Comparison of ENCODE assay signal across 20 mouse cellular contexts in genomic region chr4:125898631-125899348, GRCm38 (mm10).
DNase-seq lines count a peak whose midpoint lies in the region; ATAC-seq and TF ChIP-seq lines count a peak whose summit lies in the region.
"Had no signal": no experiment of that assay in that cellular context is flagged by ENCODE, and none has a peak within 500 bp of the region (broad histone marks: within the 10 kb centered on the region; RNA-seq: fewer than 3 reads in every experiment).

No protein-coding gene starts in this region.

- H3K4me2 ChIP-seq in embryonic facial prominence, embryonic 11.5 days (ENCODE audit: low read depth, low read length): no peak overlapping the region
- peak overlapping the region; percentile 9; the same call in 1 of the 2 replicates for H3K4me2 ChIP-seq in limb, embryonic 13.5 days (replicated peaks)
- H3K4me2 ChIP-seq in forebrain, postnatal 0 days (ENCODE audit: low read depth): no peak overlapping the region
- no peak overlapping the region for H3K4me2 ChIP-seq in midbrain, postnatal 0 days (ENCODE audit: low read depth, low read length, poor library complexity, severe bottlenecking)
- H3K4me2 ChIP-seq: intestine, embryonic 15.5 days; neural tube, embryonic 12.5 days had no signal

- whole genome bisulfite sequencing in embryonic facial prominence, embryonic 11.5 days: 66% methylated on average over 11 of the region's 11 CpGs
- 68% methylated on average over 11 of the region's 11 CpGs for WGBS in embryonic facial prominence, embryonic 10.5 days
- WGBS in limb, embryonic 13.5 days: 34% methylated on average over 11 of the region's 11 CpGs
- WGBS in limb, embryonic 10.5 days: 65% methylated on average over 11 of the region's 11 CpGs
- 29% methylated on average over 11 of the region's 11 CpGs for WGBS in forebrain, postnatal 0 days
- WGBS in midbrain, postnatal 0 days: 27% methylated on average over 11 of the region's 11 CpGs

- intact Hi-C loops in heart, postnatal 25 days (cut with DNase I): no loop called here

- H3K27ac ChIP-seq in embryonic facial prominence, embryonic 11.5 days (replicated peaks; ENCODE audit: low read depth, low read length): no peak overlapping the region
- H3K27ac ChIP-seq in embryonic facial prominence, embryonic 10.5 days (replicated peaks): no peak overlapping the region
- peak overlapping the region; percentile 2; the same call in 1 of the 2 replicates for H3K27ac ChIP-seq in limb, embryonic 13.5 days
- H3K27ac ChIP-seq in limb, embryonic 10.5 days: no peak overlapping the region
- H3K27ac ChIP-seq in forebrain, postnatal 0 days (ENCODE audit: low read depth, low read length): no peak overlapping the region
- H3K27ac ChIP-seq in midbrain, postnatal 0 days (ENCODE audit: low read depth, low read length): no peak overlapping the region
- H3K27ac ChIP-seq: intestine, embryonic 15.5 days; neural tube, embryonic 12.5 days had no signal

- DNase-seq in embryonic facial prominence, embryonic 11.5 days (ENCODE audit: low spot score): peak; percentile 12
- DNase-seq in embryonic facial prominence, embryonic 10.5 days (ENCODE audit: low spot score): no peak
- no peak for DNase-seq in limb, embryonic 10.5 days (ENCODE audit: low spot score)
- DNase-seq in forebrain, postnatal 0 days: peak; percentile 42
- no peak for DNase-seq in midbrain, postnatal 0 days (ENCODE audit: low spot score)
- no peak for DNase-seq in layer of hippocampus, postnatal 36 days
- no peak for DNase-seq in heart, postnatal 25 days (ENCODE audit: low spot score)
- DNase-seq: adrenal gland, postnatal 14 days; cerebellum, adult 18-20 months; cerebellum, postnatal 36 days; kidney, postnatal 36 days; liver, postnatal 0 days; lung, postnatal 10 days; right cerebral cortex, postnatal 4 days; thymus, postnatal 14 days had no signal

- no peak for TF ChIP-seq CTCF in forebrain, postnatal 0 days (IDR thresholded peaks at IDR 0.05; ENCODE audit: low read depth)
- 0 out of 2 replicates have a peak, but pooled peaks have one; percentile 11 for TF ChIP-seq CTCF in midbrain, postnatal 0 days (IDR thresholded peaks at IDR 0.05)

- no peaks in the 10 kb centered on the region for H3K9me3 ChIP-seq in embryonic facial prominence, embryonic 11.5 days (replicated peaks; ENCODE audit: control insufficient read depth, low read length)
- no peaks in the 10 kb centered on the region for H3K9me3 ChIP-seq in embryonic facial prominence, embryonic 10.5 days
- H3K9me3 ChIP-seq in limb, embryonic 13.5 days: no peaks in the 10 kb centered on the region
- H3K9me3 ChIP-seq in limb, embryonic 10.5 days (replicated peaks): no peaks in the 10 kb centered on the region
- no peaks in the 10 kb centered on the region for H3K9me3 ChIP-seq in forebrain, postnatal 0 days (ENCODE audit: low read length)
- no peaks in the 10 kb centered on the region for H3K9me3 ChIP-seq in midbrain, postnatal 0 days (ENCODE audit: low read length)
- H3K9me3 ChIP-seq: intestine, embryonic 15.5 days; neural tube, embryonic 12.5 days had no signal

- H3K4me1 ChIP-seq in embryonic facial prominence, embryonic 11.5 days (ENCODE audit: control insufficient read depth, insufficient read depth, low read length): no peaks in the 10 kb centered on the region
- H3K4me1 ChIP-seq in embryonic facial prominence, embryonic 10.5 days: peaks cover 21% of the 10 kb centered on the region
- peaks cover 15% of the 10 kb centered on the region for H3K4me1 ChIP-seq in limb, embryonic 13.5 days
- H3K4me1 ChIP-seq in limb, embryonic 10.5 days: peaks cover 9% of the 10 kb centered on the region; the same call in 1 of the 2 replicates
- H3K4me1 ChIP-seq in forebrain, postnatal 0 days (ENCODE audit: insufficient read depth): no peaks in the 10 kb centered on the region; the same call in 1 of the 2 replicates
- peaks cover 6% of the 10 kb centered on the region; the same call in 1 of the 2 replicates for H3K4me1 ChIP-seq in midbrain, postnatal 0 days (ENCODE audit: insufficient read depth, low read length)
- H3K4me1 ChIP-seq: neural tube, embryonic 12.5 days had no signal

- H3K9ac ChIP-seq in embryonic facial prominence, embryonic 11.5 days (replicated peaks; ENCODE audit: low read length): no peak overlapping the region
- no peak overlapping the region for H3K9ac ChIP-seq in limb, embryonic 13.5 days
- no peak overlapping the region; the same call in 1 of the 2 replicates for H3K9ac ChIP-seq in forebrain, postnatal 0 days
- H3K9ac ChIP-seq in midbrain, postnatal 0 days (replicated peaks; ENCODE audit: low read length, poor library complexity, severe bottlenecking): no peak overlapping the region
- H3K9ac ChIP-seq: intestine, embryonic 15.5 days; liver, postnatal 0 days; neural tube, embryonic 12.5 days had no signal

- ATAC-seq in embryonic facial prominence, embryonic 11.5 days (replicated peaks; ENCODE audit: insufficient number of reproducible peaks, low FRiP score, low TSS enrichment, low read depth): no peak
- no peak for ATAC-seq in limb, embryonic 13.5 days (ENCODE audit: low FRiP score, low read depth)
- peak; percentile 28 for ATAC-seq in forebrain, postnatal 0 days
- no peak for ATAC-seq in midbrain, postnatal 0 days (ENCODE audit: low FRiP score)
- ATAC-seq: activated CD4-positive, CD25-positive, alpha-beta regulatory T cell, adult 4 months; CD4-positive, CD25-positive, alpha-beta regulatory T cell, adult 4 months; intestine, embryonic 15.5 days; liver, postnatal 0 days had no signal

- H3K36me3 ChIP-seq in embryonic facial prominence, embryonic 11.5 days (replicated peaks; ENCODE audit: control insufficient read depth, insufficient read depth, low read depth, low read length): no peaks in the 10 kb centered on the region
- no peaks in the 10 kb centered on the region for H3K36me3 ChIP-seq in embryonic facial prominence, embryonic 10.5 days (replicated peaks)
- H3K36me3 ChIP-seq in limb, embryonic 13.5 days: no peaks in the 10 kb centered on the region
- no peaks in the 10 kb centered on the region for H3K36me3 ChIP-seq in limb, embryonic 10.5 days
- no peaks in the 10 kb centered on the region for H3K36me3 ChIP-seq in forebrain, postnatal 0 days (ENCODE audit: insufficient read depth)
- H3K36me3 ChIP-seq in midbrain, postnatal 0 days (ENCODE audit: insufficient read depth, low read length): no peaks in the 10 kb centered on the region
- H3K36me3 ChIP-seq: intestine, embryonic 15.5 days; neural tube, embryonic 12.5 days had no signal

- H3K27me3 ChIP-seq in embryonic facial prominence, embryonic 11.5 days (ENCODE audit: control insufficient read depth, insufficient read depth, low read length): no peaks in the 10 kb centered on the region
- H3K27me3 ChIP-seq in embryonic facial prominence, embryonic 10.5 days (replicated peaks; ENCODE audit: low read depth, poor library complexity, severe bottlenecking): no peaks in the 10 kb centered on the region; the same call in none of the 2 replicates
- H3K27me3 ChIP-seq in limb, embryonic 13.5 days: peaks cover 31% of the 10 kb centered on the region
- peaks cover 72% of the 10 kb centered on the region for H3K27me3 ChIP-seq in limb, embryonic 10.5 days (ENCODE audit: low read depth, poor library complexity, severe bottlenecking)
- H3K27me3 ChIP-seq in forebrain, postnatal 0 days (ENCODE audit: insufficient read depth, low read length): no peaks in the 10 kb centered on the region; the same call in 1 of the 2 replicates
- no peaks in the 10 kb centered on the region for H3K27me3 ChIP-seq in midbrain, postnatal 0 days (ENCODE audit: insufficient read depth, low read length)
- H3K27me3 ChIP-seq: neural tube, embryonic 12.5 days had no signal

- no peak overlapping the region for H3K4me3 ChIP-seq in embryonic facial prominence, embryonic 11.5 days (ENCODE audit: low read depth, low read length)
- no peak overlapping the region for H3K4me3 ChIP-seq in embryonic facial prominence, embryonic 10.5 days
- no peak overlapping the region for H3K4me3 ChIP-seq in limb, embryonic 13.5 days
- no peak overlapping the region for H3K4me3 ChIP-seq in limb, embryonic 10.5 days
- H3K4me3 ChIP-seq in forebrain, postnatal 0 days (ENCODE audit: low read depth, low read length): no peak overlapping the region
- H3K4me3 ChIP-seq in midbrain, postnatal 0 days (ENCODE audit: low read depth, low read length): no peak overlapping the region
- H3K4me3 ChIP-seq: intestine, embryonic 15.5 days; neural tube, embryonic 12.5 days had no signal

Comparison
In these comparisons a context has a peak if more than half of its experiments do, and no peak if none do; other contexts are left out.
1. DNase-seq: peak in embryonic facial prominence, embryonic 11.5 days (single experiment) and forebrain, postnatal 0 days (single experiment); none in embryonic facial prominence, embryonic 10.5 days (single experiment), limb, embryonic 10.5 days (single experiment), midbrain, postnatal 0 days (single experiment), layer of hippocampus, postnatal 36 days (0 of 2) and heart, postnatal 25 days (single experiment).